Mouse (Mus musculus) brain, embryonic 18.5 days (tissue): ENCODE measurements around the gene Nfkbia.

Source experiments
- DNase-seq: peaks from one replicate; pipeline ENCODE4 v3.0.0-alpha.2; 2012; ENCODE audit warnings: low read depth, low spot score

Nfkbia gene

DNA sequence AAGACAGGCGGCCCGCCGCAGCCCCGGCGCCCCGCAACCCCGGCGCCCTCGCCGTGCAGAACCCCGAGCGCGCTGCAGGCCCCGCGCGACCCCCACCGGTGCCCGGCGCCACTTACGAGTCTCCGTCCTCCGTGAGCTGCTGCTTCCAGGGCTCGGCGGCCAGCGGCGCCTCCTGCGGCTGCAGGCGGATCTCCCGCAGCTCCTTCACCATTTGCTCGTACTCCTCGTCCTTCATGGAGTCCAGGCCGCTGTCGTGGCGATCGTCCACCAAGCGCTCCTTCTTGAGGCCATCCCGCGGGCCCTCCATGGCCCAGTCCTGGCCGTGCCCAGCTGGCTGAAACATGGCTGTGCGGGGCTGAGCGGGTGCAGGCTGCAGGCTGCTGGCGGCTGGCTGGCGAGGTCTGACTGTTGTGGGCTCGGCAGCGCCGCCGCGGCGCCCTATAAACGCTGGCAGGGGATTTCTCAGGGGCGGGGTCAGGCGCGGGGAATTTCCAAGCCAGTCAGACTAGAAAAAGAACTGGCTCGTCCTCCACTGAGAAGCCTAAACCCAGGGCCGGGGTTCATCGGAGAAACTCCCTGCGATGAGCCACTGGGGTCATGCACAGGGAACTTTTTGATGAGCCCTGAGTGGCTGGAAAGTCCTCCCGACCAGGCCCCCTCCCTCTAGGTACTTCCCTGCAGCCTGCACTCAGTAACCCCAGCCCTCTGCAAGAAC is at the start of gene Nfkbia:
Gene Nfkbia (minus strand): TSS at position 464 of the 715 bp plus-strand sequence.
- peak; percentile 51 for DNase-seq

DNA sequence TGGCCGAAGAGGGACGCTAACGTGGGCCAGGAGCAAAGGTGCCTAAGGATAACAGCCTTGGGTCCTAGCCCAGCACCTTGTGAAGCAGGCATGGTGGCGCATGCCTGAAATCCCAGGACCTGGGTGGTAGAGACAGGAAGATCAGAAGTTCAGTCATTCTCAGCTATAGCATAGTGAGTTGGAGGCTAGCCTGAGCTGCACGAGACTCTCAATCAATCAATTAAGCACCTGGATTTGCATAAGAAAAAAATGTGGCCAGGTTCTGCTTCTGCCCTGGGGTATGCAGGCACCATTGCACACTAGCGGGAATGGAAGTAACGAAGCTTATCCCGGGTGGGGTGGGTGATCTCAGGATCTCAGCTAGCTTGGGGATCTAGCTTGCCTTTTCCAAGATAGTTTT is 46.7 kb upstream of the Nfkbia start:
- DNase-seq = no peak

GRCm38 (mm10) chr12:55538328-55538971 is 46.0 kb upstream of the Nfkbia start:
- no peak for DNase-seq

DNA sequence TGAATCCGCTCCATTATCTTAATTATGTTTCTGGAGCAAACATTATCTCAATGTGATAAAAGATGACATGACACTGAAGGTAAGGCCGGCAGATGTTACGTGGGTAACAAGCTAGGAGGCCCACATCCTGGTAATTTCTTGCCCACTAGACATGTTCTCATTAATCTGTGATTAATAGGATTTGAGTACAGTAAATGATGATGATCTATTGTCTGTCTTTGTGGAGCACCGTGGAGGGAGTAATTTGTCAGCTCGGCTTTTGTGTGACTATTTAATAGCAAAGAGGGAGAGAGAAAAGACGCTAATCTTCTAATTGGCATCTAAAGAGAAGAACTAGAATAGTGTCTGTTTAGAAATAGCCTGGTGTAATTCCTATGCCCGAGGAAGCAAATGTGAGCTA is 45.3 kb upstream of the Nfkbia start:
- no peak for DNase-seq

GRCm38 (mm10) chr12:55536537-55537135 is 44.2 kb upstream of the Nfkbia start:
- no peak for DNase-seq

DNA sequence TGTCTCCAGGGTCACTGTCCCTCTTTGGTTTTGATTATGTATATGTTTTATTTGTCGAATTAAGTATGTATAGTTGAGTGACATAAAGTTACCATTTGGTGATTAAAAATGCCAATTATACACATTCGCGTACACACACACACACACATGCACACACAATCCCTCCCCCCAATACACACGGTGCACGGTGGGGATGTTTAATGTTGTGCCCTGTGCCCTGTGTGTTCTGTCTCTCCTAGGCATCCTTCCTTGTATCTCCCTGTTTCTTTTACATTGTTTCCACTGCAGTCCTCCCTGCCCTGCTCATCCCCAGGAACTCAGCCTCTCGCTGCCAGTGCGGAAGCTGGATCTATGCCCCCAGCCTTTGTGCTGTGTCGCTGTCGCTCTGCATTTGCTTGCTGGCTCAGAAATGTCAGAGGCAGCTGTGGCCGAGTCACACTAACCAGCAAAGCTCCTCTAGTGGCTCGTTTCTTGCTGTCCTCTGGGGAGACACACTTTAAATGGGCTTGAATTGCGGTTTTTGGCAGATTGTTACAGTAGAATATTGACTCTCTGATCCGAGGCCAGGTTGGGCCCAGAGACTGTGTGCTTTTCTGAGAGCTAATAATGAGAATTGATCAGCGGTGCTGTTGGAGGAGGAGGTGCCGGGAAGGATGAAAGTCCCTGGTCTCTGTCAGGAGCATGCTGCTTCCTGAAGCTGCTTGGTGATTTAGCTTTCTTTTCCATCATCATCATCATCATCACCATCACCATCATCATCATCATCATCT is 34.7 kb upstream of the Nfkbia start:
- DNase-seq = no peak

DNA sequence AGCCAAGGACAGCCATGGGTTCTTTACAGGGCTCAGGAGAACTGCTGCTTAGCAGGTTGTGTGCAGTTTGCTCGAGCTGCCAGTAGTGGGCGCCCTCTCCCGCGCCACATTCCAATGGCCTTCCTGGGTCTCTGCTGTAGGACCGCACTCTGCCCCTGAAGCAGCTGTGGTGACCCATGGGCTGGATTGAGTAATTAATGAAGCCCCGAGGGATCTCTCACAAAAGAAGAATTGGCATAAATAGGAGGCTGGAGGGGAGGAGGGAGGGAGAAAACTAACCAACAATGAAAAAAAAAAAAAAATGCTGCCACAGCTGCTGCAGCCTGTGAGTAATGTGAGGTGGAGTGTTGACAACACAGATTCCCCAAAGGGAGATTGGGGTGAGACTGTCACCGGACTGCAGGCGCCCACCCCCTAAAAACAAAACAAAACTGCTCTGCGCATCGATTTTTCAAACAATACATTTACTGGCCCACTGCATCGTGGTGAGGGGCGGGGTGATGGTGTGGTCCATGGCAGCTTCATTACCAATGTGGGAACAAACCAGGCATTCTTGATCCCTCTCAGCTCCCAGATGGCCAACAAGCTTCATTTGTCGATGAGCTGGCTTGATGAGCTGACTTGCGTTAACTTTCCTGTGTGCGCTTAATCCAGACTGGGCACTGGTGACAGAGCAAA is 25.8 kb upstream of the Nfkbia start:
- DNase-seq = no peak

- DNase-seq = no peak
Observed at GRCm38 (mm10) chr12:55508817-55509216, 16.4 kb upstream of the Nfkbia start.

- no peak for DNase-seq
Observed at GRCm38 (mm10) chr12:55507332-55507935, 15.0 kb upstream of the Nfkbia start.

DNA sequence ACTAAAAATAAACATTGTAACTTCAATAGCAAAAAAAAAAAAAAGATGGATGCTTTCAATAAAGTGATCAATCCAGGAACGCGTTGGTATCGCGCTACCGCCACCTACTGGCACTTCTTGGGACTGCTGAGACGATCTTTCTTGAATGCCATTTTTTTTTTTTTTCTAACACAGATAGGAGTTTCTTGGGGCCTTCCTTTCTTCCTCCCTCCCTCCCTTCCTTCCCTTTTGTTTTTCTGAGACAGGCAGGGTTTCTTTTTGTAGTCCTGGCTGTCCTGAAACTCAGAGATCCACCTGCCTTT is 13.5 kb upstream of the Nfkbia start:
- peak; percentile 34 for DNase-seq

DNA sequence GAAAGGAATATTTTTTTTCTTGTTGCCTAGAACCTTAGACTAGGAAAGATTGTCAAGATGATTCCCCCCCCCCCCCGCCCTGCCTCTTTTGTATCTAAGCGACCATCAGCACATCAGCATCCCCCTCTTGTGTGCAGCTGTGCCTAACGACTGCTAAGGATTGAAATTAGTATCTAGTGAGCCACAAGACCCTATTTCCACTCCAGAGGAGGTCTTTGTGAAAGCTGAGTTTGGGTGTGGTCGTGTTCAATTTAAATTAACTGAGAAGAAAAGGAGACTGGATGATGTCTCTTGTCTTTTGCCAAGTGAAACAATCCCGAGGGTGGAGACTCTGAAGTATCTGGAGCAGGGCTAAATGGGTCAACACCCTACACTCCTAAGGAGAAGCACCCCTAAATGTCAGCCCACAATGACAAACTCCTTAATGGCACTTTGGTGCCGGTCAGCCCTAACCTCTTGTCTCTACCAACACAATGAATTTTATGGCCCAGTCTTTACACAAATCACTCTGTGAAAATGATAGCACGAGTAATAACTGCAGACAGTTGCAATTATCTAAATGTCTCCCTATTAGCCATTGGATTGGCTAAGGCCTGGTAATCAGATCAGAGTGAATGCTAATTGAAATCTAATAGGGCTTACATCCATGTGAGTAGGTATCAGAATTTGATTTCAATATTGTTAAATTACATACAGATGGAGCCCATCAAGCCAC is 13.0 kb upstream of the Nfkbia start:
- no peak for DNase-seq

- DNase-seq = peak; percentile 42
Observed at GRCm38 (mm10) chr12:55499031-55499430, 6.6 kb upstream of the Nfkbia start.

DNA sequence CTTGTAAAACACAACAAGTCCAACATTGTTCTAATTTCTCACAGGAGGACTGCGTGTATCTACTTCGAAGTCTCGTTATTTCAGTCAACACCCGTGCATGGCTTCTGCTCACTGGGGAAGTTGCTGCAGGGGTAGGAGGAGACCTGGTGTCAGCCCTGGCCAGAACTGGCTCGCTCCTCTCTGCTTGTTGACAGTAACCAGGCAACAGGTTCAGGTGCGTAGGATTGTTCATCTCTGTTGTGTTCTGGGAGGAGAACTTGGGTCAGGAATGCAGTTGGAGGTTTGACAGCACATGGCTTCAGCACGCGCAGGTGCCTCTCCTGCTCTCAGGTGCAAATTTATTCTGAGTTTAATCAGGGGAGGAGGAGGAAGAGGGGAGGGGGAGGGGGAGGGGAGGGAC is 5.3 kb upstream of the Nfkbia start:
- no peak for DNase-seq

DNA sequence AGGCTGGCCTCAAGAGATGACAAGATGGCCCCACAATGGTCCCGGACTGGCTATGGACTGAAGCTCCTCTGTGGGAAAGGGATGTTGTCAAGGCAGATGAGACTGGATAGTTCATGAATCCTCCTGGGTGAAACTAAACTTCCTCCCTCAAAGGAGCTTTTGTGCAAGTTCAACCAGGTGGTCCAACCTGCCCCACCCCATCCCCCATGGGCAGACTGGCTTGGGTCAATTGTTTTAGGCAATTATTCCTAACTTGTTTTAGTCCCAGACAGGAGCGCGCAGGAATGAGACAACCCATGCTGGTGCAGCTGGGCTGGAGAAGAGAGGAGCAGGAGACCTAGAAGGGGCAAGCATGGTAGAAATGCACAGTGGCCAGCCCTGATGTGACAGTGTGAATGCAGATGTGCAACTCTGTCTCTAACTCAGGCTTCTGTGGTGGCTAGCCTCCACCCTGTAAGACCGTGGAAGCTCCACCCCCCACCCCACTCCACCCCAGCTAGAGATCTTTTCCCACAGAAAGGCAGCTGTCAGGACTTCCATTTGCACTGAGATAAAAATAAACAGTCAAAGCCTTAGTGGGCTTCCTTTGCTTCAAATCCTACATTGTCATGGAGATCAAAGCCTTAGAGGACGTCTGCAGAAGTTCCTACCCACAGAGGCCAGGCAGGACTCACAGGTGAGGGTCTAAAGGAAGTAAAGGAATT is 3.6 kb upstream of the Nfkbia start:
- DNase-seq = no peak

GRCm38 (mm10) chr12:55495114-55495901 is 2.9 kb upstream of the Nfkbia start:
- peak; percentile 22 for DNase-seq

- no peak for DNase-seq
Observed at GRCm38 (mm10) chr12:55493381-55493780, 934 bp upstream of the Nfkbia start.

DNA sequence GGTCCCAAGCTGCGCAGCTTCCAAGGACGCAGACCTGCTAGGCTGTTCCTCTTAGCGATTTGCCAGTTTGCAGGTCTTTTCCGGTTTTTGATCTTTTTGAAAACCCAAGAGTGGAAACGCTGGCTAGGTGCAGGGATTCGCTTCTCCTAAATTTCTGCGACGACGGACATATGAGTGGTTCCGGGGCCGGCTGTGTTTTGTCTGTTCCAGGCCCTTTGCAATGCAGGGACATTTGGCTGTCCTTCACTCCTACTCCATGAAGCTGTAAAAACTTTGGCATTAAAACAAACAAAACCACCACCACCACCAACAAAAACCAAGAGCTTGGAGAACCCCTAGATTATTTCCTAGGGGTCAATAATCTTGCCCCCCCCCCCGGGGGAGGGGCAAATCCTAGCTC is 494 bp upstream of the Nfkbia start:
- no peak for DNase-seq

- peak; percentile 46 for DNase-seq
Observed at GRCm38 (mm10) chr12:55491516-55492183, 797 bp downstream of the Nfkbia start.
